Mouse (Mus musculus): ENCODE measurements around the gene Gpr119. TPM values are rescaled to one million over a fixed set of nuclear protein-coding genes. Genes with fewer than 3 reads are reported as not detected.

The Gpr119 gene
- polyA plus RNA-seq, 1 experiment from 2014 or later = not detected

DNA sequence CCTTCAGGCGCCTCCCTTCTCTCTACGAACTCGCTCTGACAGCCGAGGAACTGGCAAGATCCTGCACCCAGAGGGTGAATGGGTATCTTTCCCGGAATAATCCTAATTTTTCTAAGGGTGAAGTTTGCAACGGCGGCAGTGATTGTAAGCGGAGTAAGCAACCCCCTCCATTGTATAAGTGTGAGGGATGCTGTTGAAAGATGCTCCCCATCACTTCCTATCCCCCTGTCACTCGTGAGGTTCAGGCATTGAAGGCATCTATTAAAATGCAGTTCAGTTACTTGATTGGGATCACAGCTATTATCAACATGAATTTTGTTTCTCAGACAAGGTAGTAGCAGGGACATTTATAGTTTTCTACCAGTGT lies 50.2 kb downstream of the Gpr119 start:
- 0 out of 2 replicates have a peak, but pooled peaks have one; percentile 28 for ATAC-seq (ENCODE audit: insufficient number of reproducible peaks, insufficient read depth, low FRiP score, low TSS enrichment)
- Histone ChIP-seq H3K4me2 (replicated peaks) (peak overlapping the region; percentile 51), H3K27ac (peak overlapping the region; percentile 83; the same call in 1 of the 2 replicates), H3K9ac (peak overlapping the region; percentile 53; the same call in 1 of the 2 replicates), H3K4me1 (no peaks in the 10 kb centered on the region), H3K27me3 (no peaks in the 10 kb centered on the region), H3K36me3 (no peaks in the 10 kb centered on the region), H3K9me3 (no peaks in the 10 kb centered on the region), H3K4me3 (peak overlapping the region; percentile 54)
- WGBS = 19% methylated on average over 9 of the region's 9 CpGs

DNA sequence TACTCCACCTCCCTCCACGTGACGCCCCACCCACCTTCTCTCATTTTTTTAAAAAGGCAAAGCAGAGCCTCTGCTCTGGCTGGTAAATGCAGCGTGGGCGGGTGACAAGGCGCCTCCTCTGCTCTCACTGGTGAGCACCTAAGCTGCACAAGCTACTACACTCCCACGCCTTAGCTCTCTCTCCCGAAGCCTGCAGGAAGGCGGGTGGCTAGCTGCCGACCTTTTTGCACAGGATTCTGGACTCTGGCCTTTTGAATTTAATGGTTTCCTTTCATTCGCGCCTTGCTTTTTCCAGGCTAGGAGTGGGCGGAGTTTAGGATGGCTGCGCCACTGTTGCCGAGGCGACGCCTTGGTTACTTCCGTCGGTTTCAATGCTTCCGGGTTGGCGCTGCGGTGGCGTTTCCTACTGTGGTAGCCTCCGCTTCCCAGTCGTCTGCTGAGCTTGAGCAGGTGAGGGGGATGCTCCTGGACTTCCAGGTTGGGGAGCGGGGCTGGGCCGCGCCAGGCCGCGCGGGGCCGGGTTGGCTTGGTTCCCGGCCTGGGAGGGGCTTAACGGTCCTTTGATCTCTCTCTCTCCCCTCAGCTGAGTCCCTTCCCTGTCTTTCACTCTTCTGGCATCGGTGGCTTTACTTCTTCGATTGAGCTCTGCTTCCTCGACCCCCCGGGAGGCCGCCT lies 50.8 kb downstream of the Gpr119 start, which contains the start of gene Slc25a14:
Gene Slc25a14 (plus strand): TSS at position 35 of the 675 bp plus-strand sequence.
- Histone ChIP-seq H3K4me2 (replicated peaks) (peak within 1 kb of the TSS; percentile 51), H3K27ac (peak within 1 kb of the TSS; percentile 83), H3K27me3 (no peaks in the 10 kb centered on the region), H3K36me3 (no peaks in the 10 kb centered on the region), H3K4me1 (no peaks in the 10 kb centered on the region), H3K9ac (peak within 1 kb of the TSS; percentile 53; the same call in 1 of the 2 replicates), H3K9me3 (no peaks in the 10 kb centered on the region), H3K4me3 (peak within 1 kb of the TSS; percentile 54)
- WGBS = 20% methylated on average over 38 of the region's 38 CpGs
- ATAC-seq (ENCODE audit: insufficient number of reproducible peaks, insufficient read depth, low FRiP score, low TSS enrichment) = peak; percentile 88

DNA sequence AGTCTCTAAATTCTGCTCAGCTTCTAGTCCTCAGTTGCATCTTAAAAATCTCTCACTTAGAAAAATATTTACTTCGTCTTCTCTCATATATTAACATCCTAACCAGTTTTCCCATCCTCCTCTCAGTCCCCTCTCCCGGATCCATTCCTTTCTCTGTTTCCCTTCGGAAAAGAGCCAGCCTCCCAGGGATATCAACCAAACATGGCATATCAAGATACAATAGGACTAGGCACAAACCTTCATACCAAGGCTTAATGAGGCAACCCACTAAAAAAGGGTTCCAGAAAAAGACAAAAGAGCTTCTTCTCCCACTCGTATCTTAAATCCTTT lies 51.3 kb downstream of the Gpr119 start:
- WGBS = 25% methylated on average over 4 of the region's 4 CpGs
- Histone ChIP-seq H3K36me3 (no peaks in the 10 kb centered on the region), H3K9ac (peak overlapping the region; percentile 53; the same call in 1 of the 2 replicates), H3K9me3 (no peaks in the 10 kb centered on the region), H3K27ac (peak overlapping the region; percentile 83), H3K27me3 (no peaks in the 10 kb centered on the region), H3K4me3 (peak overlapping the region; percentile 54), H3K4me1 (no peaks in the 10 kb centered on the region), H3K4me2 (replicated peaks) (peak overlapping the region; percentile 51)
- no peak for ATAC-seq (ENCODE audit: insufficient number of reproducible peaks, insufficient read depth, low FRiP score, low TSS enrichment)

Small RNAs within 50 kb of the gene (microRNA-seq; reads per million reads assigned to microRNA genes)
- gene Gm27828 = not detected

Other genes starting within 250 kb of the Gpr119 start
- gene Elf4, start 211.3 kb downstream of the Gpr119 start, polyA plus RNA-seq (2016; fragmentation: Nextera tagmentation; extraction: Ambion mirVana) = 3.2 and 4.0 TPM in 2 replicates
- 75.0 and 79.3 TPM in 2 replicates for gene Aifm1, start 160.9 kb downstream of the Gpr119 start, polyA plus RNA-seq (2016; fragmentation: Nextera tagmentation; extraction: Ambion mirVana)
- gene Rab33a, start 155.2 kb downstream of the Gpr119 start, polyA plus RNA-seq (2016; fragmentation: Nextera tagmentation; extraction: Ambion mirVana) = 11.0 and 12.0 TPM in 2 replicates
- gene Zfp280c, start 80.0 kb downstream of the Gpr119 start, polyA plus RNA-seq (2016; fragmentation: Nextera tagmentation; extraction: Ambion mirVana) = 15.9 and 19.1 TPM in 2 replicates
- 18.4 and 21.6 TPM in 2 replicates for gene Slc25a14, start 51.1 kb downstream of the Gpr119 start, polyA plus RNA-seq (2016; fragmentation: Nextera tagmentation; extraction: Ambion mirVana)
- 22.1 and 25.7 TPM in 2 replicates for gene Rbmx2, start 20.5 kb upstream of the Gpr119 start, polyA plus RNA-seq (2016; fragmentation: Nextera tagmentation; extraction: Ambion mirVana)
- not detected in 2 replicates for gene Gm595, start 203.2 kb upstream of the Gpr119 start, polyA plus RNA-seq (2016; fragmentation: Nextera tagmentation; extraction: Ambion mirVana)

Measured in embryonic facial prominence, embryonic 12.5 days (tissue).